Mouse (Mus musculus): ENCODE data around the gene Itga9.

The Itga9 gene

GRCm38 (mm10) chr9:118838910-118839667 lies 232.6 kb downstream of the Itga9 start:
- DNase-seq: no peak

GRCm38 (mm10) chr9:118841247-118841646 lies 234.8 kb downstream of the Itga9 start:
- no peak for DNase-seq

GRCm38 (mm10) chr9:118841907-118842432 lies 235.5 kb downstream of the Itga9 start:
- DNase-seq: no peak

GRCm38 (mm10) chr9:118843711-118844110 lies 237.2 kb downstream of the Itga9 start:
- no peak for DNase-seq

- DNase-seq: no peak
Observed at GRCm38 (mm10) chr9:118845003-118845402, 238.5 kb downstream of the Itga9 start.

GRCm38 (mm10) chr9:118846766-118847165 lies 240.3 kb downstream of the Itga9 start:
- no peak for DNase-seq

- no peak for DNase-seq
Observed at GRCm38 (mm10) chr9:118856665-118857064, 250.2 kb downstream of the Itga9 start.

GRCm38 (mm10) chr9:118860613-118861141 lies 254.2 kb downstream of the Itga9 start:
- DNase-seq: no peak

GRCm38 (mm10) chr9:118862214-118862613 lies 255.7 kb downstream of the Itga9 start:
- DNase-seq: no peak

GRCm38 (mm10) chr9:118862852-118863260 lies 256.4 kb downstream of the Itga9 start:
- DNase-seq: no peak

- DNase-seq: no peak
Observed at GRCm38 (mm10) chr9:118863528-118863927, 257.0 kb downstream of the Itga9 start.

- DNase-seq: no peak
Observed at GRCm38 (mm10) chr9:118866949-118867348, 260.5 kb downstream of the Itga9 start.

- DNase-seq: no peak
Observed at GRCm38 (mm10) chr9:118867851-118868250, 261.4 kb downstream of the Itga9 start.

GRCm38 (mm10) chr9:118871089-118871488 lies 264.6 kb downstream of the Itga9 start:
- peak; percentile 77 for DNase-seq

GRCm38 (mm10) chr9:118873031-118873430 lies 266.5 kb downstream of the Itga9 start:
- no peak for DNase-seq

- DNase-seq: no peak
Observed at GRCm38 (mm10) chr9:118873596-118873995, 267.1 kb downstream of the Itga9 start.

- DNase-seq: no peak
Observed at GRCm38 (mm10) chr9:118875705-118876104, 269.2 kb downstream of the Itga9 start.

- DNase-seq: no peak
Observed at GRCm38 (mm10) chr9:118876902-118877301, 270.4 kb downstream of the Itga9 start.

- no peak for DNase-seq
Observed at GRCm38 (mm10) chr9:118877365-118878008, 271.0 kb downstream of the Itga9 start.

GRCm38 (mm10) chr9:118878596-118878995 lies 272.1 kb downstream of the Itga9 start:
- DNase-seq: no peak

GRCm38 (mm10) chr9:118881281-118881945 lies 274.9 kb downstream of the Itga9 start:
- DNase-seq: peak; percentile 81

GRCm38 (mm10) chr9:118881946-118882284 lies 275.4 kb downstream of the Itga9 start:
- no peak for DNase-seq

- DNase-seq: no peak
Observed at GRCm38 (mm10) chr9:118883150-118883549, 276.7 kb downstream of the Itga9 start.
